Mouse (Mus musculus) kidney, postnatal 10 days (tissue): ENCODE measurements at regions not wholly inside any gene's neighbourhood (a gene's known extent, or its start where the extent isn't known, plus 50 kb on each side); places are given as distances from the start of the nearest gene placed in this dataset.
A peak's percentile ranks its signal among the peaks of the same experiment; 100 is the strongest.

Experiments used
- DNase-seq: peaks from one replicate; pipeline ENCODE4 v3.0.0; 2021; ENCODE audit warnings: mixed read lengths

DNA sequence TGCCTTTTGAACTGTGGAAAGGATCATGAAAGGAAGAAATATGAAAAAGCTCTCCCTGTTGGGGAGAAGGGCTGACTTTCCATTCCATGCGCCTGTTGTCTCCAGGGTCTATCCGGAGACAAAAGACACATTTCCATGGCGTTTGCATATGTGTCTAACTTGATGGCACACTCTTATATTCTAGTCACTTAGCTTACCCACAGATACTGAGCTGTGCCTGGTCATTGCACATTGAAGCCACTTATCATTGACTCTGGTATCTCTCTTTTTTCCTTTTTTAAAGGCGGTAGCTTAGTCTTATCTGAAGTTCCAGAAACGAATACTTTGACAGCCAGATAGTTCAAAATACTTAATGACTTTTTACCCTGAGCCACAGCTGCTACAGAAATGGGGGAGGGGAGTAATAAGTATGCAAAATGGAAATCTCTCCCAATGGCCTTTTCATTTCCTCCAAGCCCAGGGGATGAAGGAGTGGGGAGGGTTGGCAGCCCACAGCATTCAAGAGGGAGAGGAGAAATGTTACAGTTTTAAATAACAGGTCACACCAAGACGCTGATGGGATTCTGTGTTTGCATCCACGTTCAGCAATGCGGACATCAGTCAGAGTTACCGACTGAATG is 137.9 kb upstream of the Slc35f3 start:
- DNase-seq, result peak; percentile 25

DNA sequence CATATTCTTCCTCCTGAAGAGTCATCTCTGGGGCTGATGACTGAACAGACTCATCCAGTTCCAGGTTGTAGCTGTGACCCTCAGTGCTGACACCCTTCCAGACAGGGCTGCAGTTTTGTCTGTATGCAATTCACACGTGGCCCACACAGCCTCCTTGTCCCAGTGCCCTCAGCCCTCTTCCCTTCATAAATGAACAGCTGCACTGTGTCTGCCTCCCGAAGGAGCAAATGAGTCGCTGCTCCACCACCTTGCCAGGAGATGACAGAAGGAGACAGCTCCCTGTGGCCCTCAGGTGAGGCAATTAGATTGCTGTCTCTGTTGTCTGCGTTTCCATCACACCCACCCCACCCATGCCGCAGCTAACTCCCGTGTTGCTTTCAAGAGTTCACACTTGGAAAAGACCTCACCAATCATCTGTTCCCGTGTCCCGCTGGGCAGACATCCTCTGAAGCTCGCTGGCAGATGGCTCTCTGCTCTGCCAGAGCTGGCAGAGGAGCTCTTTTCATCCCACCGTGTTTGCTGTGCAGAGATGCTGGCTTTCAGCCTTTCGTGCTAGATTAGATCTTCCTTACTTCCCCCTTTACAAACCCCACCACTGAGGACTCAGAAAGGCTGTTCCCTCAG is 135.5 kb upstream of the Slc35f3 start:
- DNase-seq, result no peak

DNA sequence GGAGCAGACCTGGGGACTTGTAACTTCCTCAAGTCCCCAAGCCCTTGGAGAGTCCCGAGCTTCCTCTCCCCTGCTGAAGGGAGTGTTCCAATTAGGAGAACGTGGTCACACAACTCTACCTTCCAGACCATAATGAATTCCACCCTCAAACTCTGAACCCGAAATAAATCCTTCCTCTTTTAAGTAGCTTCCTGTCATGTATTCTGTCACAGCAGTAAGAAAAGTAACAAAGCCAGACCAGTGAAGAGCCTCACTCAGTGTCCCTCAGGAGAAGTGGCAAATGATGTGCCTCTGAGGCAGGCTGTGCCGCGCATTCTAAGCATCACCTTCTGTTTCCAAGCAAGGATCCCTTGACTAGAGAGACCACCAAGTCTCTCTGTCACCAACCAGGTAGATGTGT is 134.4 kb upstream of the Slc35f3 start:
- DNase-seq, result no peak

DNA sequence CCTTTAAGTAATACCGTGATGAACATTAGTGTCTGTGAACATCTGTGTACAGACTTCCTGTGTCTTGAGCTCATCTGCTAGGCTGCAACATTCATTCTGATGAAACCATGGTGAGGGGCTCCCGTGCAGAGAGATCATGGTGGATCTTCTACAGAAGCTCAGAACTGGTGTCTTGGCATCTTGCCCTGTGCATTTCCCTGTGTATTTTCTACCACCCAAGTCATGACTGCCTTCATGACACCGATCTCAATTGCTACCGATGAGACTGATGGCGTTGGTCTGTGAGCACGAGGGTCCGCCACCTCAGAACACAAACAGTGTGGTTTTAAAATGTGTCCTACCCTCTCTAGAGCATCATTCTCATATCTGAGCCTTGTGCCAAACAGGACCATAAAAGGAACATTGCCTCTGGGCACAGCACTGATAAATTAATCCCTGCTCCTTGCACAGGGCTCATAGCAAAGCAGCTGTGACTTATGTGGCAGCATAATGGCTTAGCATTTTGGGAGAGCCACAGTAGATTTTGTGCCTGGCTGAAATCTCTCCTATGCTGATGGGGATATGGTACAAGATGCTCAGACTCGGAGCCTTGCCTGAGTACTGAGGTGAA is 132.8 kb upstream of the Slc35f3 start:
- no peak for DNase-seq

DNA sequence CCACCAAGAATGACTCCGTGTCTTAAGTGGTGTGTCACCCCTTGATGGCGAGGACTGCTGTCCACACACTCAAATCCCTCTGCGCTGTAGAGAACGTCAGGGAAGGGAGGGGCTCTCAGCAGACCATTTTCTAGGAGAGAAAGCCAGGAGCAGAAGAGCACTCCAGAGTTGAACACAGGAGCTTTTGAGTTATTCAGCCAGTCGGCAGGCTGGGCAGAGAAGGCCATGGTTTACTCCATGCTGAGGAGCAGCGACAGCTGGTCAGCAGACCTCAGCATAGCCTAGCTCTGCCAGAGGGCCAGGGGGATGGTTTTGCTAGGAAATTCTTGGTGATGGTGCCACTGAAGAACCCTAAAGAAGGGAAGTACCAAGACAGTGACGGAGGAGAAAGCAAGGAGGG is 132.0 kb upstream of the Slc35f3 start:
- no peak for DNase-seq

DNA sequence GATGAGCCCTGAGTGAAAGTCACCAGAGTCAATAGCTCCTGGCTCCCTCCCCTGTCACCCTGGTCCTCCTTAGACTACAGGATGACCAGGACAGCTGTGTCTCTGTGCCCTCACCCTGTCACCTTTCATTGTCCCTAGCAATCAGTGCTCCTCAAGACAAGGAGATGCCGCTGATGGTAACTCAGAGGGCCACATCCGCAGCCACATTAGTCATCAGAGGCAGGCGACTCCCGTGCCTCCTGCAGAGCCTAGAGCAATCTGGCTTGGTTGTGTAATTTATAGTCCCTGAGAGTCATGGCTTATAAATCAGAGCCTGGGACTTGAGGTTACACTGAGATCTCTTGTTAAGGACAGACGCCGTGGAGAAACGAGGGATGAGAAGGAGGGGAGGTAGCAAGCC is 123.9 kb upstream of the Slc35f3 start:
- no peak for DNase-seq

DNA sequence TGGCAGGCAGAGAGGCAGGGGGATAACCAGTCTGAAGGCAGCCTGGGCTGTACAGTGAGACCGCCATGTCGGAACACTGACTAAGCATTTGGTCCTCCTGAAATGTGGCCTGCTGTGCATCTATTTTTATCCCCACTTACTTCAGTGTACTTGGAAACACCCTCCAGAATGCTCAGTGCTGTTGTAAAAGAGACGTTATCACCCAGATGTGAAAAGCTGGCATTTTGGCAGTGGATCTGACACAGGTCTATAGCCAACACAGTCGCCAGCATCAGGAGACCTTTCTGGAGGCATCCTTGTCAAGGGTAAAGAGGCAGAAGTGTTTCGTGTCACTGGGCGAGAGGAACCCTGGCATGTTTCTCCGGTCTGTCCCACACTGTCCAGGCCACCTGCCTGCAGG is 122.1 kb upstream of the Slc35f3 start:
- no peak for DNase-seq

DNA sequence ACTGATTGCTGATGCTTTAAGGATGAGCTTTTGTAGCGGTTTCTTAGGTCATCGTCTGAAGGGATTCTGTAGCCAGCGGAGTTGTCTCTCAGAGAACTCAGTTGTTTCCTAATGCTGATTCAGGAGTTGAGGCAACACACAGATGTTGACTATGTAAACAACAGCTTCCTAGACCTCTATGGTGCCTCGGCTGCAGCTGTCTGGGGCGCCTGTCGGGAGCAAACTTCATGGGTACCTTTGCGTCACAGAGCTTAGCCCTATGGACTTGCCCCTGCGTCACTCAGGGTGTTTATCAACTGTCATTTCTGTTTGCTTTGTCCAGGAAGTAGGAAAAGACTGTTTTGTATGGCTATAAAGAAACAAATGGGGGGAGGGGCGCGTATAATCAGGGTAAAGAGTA is 120.5 kb upstream of the Slc35f3 start:
- DNase-seq, result no peak

DNA sequence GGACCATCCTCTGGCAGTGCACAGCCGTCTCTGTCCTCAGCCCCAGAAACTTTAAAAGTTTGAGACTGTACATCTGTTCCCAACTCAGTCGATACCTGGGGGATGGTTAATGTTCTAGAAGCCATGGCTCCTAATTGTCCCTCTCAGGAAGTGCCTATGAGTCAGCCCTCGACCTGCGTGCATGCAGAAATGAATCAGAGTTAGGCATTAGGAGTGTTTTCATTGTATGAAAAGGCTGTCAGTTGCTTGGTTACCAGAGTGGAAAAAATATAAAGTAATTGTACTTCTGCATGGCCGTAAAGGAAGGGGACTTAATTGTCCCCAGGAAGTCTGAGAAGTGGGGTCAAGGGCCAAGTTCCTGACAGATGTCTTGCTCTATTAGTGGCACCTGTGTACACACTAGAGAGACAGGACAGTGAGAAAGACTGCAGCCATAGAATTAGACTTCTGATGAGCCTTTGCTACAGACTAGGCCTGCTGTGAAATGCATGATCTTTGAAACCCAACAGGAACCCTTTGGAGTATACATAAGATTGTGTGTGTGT is 109.5 kb upstream of the Slc35f3 start:
- peak; percentile 10 for DNase-seq

DNA sequence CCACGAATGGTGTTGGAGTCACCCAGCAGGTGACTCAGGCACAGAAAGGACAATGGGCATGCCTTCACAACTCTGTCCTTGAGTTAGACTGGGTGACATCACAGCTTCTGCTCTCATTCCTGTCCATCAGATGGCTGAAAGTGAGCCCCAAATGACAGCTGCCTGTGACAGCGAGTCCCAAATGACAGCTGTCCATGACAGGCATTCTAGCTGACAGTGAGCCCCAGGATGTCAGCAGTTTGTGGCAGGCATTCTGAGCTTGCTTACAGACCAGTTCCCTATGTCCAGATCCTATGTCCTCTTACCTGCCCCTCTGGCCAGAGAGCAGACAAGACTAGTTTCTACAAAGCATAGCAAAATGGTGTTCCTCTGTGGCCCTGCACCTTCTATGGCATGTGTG is 102.7 kb upstream of the Slc35f3 start:
- DNase-seq, result no peak

DNA sequence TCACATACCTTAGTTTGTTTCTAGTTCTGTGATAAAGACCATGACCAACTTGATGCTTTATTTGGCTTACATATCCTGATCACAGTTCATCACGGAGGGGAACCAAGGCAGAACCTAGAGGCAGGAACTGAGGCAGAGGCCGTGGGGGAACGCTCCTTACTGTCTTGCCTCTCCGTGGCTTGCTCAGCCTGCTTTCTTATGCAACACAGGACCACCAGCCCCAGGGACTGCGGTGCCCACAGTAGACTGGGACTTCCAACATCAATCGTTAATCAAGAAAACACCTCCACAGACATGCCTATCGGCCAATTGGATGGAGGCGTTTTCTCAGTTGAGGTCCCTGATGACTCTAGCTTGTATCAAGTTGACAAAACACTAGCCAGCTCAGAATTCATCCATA is 87.8 kb upstream of the Slc35f3 start:
- DNase-seq, result no peak

DNA sequence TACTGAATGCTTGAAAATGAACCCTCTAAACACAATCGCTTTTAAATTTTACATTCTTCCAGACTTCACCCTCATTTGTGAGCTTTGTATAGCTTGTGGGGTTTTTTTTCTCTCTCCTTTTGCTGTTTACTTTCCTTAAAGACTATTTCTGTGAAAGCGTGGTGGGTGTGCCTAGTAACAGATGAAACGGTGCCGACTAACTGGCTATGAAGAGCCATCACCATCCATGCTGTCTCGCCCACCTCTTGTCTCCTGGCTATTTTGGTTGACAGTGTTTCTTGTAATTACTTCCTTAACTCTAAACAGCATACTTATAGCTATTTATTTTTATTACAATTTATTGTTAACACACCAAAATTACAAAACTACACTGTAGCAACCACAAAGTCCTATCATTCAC is 85.6 kb upstream of the Slc35f3 start:
- no peak for DNase-seq

DNA sequence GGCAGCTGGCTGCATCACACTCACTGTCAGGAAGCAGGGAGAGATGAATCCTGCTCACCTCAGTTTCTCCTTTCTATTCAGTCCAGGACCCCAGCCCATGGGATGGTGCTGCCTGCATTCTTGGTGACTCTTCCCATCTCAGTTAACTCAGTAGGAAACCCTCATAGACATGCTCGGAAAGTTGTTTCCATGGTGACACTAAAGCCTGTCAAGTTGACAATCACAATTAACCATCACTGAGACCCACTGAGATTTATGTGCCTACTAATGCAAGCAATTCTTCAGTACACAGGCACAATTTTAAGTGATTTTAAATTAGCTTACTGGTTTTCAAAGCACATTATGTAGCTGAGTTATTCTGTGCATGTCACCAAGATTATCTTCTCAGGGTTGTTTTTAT is 83.8 kb upstream of the Slc35f3 start:
- no peak for DNase-seq

DNA sequence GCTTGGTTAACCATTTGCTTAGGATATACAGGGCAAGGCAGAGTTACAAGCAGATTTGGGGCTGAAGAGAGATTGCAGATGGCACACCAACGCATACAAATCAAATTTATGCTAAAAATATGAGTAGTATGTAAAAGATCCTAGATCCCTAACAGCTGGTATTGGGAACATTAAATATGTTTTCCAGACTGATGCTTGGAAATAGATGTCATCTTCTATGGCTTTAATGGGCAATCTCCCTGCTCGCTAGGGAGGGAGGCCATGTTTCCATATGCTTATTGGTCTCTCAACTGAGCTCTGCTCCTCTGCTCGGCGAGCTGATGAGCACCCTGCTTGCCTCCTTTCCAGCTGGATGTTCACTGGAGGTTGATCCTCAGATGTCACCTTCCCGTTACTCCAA is 82.0 kb upstream of the Slc35f3 start:
- no peak for DNase-seq

DNA sequence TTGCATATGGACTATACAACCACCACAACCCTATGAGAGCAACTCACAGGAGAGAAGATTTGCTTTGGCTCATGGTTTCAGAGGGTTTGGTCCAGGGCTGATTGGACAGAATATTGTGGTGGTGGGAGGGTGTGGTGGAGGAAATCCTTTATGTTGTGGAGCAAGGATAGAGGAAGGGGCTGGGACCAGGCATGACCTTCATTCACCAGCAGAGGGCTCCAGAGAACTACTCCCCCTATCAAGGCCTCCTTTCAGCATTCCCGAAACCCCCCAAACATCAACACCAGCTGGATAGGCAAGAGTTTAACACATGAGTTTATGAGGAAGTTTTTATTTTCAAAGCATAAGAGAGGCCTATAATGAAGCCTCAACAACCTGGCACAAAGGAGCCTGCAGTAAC is 76.7 kb upstream of the Slc35f3 start:
- no peak for DNase-seq

DNA sequence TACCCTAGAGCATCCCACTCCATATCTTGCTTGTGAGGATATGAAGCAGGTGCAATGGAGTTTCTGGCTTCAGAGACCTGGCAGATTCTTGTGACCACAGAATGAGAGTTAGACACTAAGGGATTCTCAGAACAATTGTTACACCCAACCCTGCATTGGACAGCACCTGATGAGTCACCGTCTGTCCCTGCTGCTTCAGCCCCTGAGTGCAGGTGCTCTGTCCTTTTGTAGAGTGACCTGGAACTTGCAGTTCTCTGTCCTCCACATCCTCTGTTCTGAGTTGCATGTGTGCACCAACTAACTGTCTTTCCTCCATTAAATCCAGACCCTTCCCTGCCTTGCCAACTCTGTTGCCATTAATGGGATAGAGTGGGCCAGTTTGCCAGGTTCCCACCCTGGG is 66.6 kb upstream of the Slc35f3 start:
- no peak for DNase-seq

DNA sequence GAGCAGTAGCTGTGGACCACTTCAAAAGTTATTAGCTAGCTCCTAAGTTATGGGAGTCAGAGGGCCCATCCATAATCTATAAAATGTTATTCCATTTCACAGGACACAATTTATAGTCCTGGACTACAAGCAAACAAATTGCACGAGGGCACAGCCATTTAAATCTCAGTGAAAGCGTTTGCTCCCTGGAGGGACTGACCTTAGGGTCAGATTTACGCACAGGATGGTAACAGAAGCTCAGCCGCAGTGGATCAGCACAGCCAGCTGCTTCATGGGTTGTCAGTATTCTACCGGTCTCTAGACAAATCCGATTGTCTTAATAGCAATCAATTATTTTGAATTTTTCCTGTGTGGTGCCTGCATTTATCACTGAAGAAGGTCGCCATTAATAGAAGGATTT is 65.8 kb upstream of the Slc35f3 start:
- DNase-seq, result no peak

DNA sequence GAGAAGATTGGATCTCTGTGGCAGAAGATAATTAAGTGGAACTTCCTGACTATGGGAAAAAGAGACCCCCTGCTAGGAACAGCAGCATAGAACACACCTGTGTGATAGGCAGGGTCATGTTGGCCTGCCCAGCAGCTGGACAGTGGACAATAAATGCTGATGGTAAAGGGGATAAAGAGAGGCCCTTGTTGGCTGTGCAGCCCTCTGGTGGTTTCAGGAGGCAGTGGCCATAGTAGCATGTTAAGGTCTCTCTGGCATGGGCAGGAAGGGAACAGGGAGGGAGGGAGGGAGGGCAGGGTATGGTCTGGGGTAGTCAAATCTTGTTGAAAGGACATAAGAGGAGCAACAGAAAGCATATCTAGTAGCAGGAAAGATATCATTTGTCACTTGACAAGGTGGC is 58.7 kb upstream of the Slc35f3 start:
- DNase-seq, result peak; percentile 15

DNA sequence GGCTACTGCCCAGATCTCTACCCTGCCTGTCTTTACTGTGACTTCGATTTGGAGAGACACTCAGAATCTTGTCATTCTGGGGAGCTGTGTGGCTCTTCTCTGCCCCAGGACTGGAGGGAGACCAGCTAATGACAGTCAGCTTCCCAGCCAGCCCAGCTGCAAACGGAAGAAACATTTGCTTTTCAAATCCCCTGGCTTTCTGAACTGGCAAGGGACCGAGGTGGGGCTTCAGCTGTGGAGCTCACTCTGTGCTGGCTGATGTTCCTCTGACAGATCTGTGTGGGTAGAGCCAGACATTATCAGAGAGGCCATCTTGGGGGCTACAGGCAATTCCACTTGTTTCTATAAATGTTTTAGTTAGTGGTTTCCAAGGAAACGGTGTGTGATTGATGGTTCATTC is 54.0 kb upstream of the Slc35f3 start:
- DNase-seq, result no peak
